Mouse (Mus musculus): ENCODE measurements at regions not wholly inside any gene's neighbourhood (a gene's known extent, or its start where the extent isn't known, plus 50 kb on each side); places are given as distances from the start of the nearest gene placed in this dataset.

GRCm38 (mm10) chr8:37154361-37154760 is 161.0 kb downstream of the AI429214 start:
- no peak for TF ChIP-seq CTCF (IDR thresholded peaks at IDR 0.05; ENCODE audit: low read depth)
- no peak for TF ChIP-seq EP300 (IDR thresholded peaks at IDR 0.05; ENCODE audit: low read depth)
